Mouse (Mus musculus) hindlimb bud, embryonic 11.5 days (tissue): ENCODE data around the gene Tomm20l.
"Not testable (repeated sequence)": the region's sequence is repeated elsewhere in the genome, so short reads cannot be mapped to it uniquely, and the experiment has no call there.

Experiments used
- DNase-seq: peaks from one replicate; pipeline ENCODE4 v3.0.0-alpha.2; 2012; ENCODE audit warnings: low read depth, low spot score; ENCODE audit errors: extremely low spot score

The Tomm20l gene

DNA sequence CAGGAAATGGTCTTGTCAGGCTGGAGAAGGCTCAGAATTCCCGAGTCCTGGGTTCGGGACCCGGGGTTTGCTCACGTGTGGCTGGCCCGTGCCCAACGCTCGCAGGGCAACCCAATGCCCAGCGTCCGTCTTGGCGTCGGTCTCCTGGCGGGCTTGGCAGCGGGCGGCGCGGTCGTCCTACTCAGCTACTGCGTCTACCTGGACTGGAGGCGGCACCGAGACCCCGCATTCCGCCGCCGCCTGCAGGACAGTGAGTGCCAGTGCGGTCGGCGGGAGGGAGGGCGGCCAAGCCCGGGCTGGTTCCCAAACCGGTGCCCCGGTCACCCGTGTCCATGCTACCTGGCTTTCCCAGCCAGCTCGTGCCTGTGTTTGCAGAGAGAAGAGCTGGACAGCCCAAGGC is at the start of gene Tomm20l:
Gene Tomm20l (plus strand): TSS at position 98 of the 400 bp plus-strand sequence.
- DNase-seq = no peak

DNA sequence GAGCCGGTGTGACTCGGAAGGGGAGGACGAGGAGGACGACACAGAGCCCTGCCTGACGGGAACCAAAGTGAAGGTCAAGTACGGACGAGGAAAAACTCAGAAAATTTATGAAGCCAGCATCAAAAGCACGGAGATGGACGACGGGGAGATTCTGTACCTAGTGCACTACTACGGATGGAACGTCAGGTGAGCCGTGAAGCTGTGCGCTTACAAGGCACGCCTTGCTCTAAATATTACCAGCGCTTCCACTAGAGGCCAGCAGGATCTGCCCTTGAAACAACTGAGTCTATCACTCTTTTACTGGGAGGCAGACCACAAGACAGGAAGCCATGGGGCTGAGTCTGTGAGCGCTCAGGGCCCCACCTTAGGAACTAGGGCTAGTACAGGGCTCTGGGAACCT is 41.4 kb upstream of the Tomm20l start:
- DNase-seq = no peak

DNA sequence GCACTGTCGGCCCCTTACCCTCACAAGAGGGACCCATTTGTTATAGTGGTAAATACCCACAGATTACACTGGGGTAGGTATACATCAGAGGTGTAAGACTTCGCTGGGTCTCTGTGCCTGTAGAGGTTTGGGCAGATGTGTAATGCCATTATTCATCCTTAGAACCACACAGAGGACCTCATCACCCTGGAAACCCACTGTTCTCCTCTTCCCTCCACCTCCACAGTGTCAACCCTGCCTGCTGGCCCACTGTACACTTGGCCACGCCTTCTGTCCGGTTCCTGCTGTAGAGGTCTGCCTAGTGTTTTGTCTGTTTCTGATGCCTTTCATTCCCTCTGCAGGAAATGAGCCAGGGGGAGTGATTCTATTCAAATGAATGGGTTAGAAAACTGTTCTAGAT is 39.2 kb upstream of the Tomm20l start:
- DNase-seq = no peak

DNA sequence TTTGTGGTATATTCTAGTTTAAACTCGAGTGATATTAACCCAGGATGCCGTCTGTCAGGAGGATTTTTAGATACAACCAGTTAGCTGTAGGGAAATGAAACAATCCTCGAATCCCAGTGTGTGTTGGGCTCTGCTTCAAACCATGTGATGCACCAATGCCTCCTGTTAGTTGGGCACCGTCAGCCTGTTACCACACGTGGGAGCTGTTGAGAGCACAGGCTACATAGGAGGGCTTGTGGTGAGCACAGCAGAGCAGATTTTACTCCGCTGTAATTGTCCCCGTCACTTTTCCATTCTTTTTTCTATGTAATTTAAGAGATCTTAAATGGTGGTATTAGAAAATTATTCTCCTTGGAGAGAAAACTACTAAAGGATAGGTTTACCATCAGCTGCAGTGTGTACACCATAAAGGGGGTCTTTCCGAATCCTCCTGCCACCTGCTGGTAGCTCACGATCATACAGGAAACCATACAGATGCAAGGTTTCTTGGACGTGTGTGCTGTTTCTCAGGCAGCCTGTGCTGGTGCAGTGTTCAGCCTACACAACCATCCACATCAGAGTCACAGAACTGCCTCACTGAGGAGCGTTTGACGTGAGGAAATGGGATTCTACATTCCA is 38.0 kb upstream of the Tomm20l start:
- DNase-seq = peak; percentile 26

DNA sequence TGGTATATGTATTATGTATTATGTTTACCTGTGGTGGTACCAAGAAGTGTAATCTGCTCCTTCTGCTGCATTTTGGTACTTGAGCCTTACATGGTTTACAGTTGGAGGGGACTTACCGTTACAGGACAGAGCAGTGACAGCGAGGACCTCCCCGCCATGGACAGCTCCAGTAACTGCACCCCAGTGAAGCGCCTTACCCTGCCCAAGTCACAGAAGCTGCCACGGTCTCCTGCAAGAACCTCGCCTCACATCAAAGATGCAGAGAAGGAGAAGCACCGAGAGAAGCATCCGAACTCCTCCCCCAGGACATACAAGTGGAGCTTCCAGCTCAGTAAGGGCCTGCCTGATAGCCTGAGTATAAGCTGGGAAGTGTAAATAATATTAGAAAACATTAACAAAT is 24.9 kb upstream of the Tomm20l start:
- no peak for DNase-seq

DNA sequence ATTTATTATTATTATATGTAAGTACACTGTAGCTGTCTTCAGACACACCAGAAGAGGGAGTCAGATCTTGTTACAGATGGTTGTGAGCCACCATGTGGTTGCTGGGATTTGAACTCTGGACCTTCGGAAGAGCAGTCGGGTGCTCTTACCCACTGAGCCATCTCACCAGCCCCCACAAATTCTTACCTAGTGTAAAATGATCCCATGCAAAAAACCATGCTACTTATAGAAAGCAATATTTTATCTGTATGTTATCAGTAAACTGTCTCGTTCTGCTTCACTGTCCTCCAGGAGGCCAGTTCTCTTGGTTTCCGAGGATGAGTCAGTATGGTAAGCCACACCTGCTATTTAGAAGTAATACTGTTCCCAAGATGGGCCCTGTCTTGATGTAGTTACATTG is 7.0 kb upstream of the Tomm20l start:
- DNase-seq = not testable (repeated sequence)

DNA sequence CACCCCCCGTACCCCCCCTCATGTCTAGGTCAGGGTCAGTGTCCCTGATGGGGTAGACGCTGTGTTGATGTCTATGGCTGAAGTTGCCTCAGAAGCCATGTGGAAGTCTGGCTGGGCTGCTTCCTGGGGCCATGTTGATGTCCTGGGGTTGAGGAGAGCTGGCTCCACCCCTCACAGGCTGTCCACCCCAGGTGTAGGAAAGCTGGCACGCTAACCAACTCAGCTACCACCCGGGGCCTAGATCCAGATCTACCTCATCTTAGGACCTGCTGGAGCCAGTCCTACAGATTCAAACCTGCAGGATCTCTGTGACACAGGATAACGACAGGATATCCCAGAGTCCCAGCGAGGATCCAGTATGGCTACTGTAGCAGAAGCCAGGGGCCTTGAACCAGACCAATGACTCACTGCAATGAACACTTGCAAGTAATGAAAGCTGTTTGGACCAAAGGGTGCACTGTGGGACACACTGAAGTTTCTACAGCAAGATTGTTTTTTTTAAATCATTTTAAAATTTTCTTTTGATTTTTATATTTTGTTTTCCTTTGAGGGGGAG is 3.9 kb upstream of the Tomm20l start:
- DNase-seq = no peak

DNA sequence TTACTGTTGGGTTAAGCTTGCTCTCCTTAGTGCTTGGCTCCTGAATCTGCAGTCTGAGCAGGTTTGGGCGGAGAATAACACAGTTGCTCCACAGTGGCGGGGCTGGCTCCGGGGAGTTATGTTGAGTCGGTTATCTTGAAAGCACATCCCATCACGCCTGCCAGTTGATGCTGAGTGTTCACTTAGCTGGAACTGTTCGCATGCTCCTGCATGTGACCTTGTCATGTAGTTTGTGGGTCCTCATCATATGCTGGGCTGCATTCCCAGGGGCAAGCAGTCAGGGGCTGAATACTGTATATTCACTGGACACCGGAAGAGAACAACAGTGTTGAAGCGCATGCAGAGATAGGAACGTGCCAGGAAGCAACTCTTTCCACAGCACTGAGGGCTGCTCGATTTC is 1.8 kb downstream of the Tomm20l start:
- no peak for DNase-seq

DNA sequence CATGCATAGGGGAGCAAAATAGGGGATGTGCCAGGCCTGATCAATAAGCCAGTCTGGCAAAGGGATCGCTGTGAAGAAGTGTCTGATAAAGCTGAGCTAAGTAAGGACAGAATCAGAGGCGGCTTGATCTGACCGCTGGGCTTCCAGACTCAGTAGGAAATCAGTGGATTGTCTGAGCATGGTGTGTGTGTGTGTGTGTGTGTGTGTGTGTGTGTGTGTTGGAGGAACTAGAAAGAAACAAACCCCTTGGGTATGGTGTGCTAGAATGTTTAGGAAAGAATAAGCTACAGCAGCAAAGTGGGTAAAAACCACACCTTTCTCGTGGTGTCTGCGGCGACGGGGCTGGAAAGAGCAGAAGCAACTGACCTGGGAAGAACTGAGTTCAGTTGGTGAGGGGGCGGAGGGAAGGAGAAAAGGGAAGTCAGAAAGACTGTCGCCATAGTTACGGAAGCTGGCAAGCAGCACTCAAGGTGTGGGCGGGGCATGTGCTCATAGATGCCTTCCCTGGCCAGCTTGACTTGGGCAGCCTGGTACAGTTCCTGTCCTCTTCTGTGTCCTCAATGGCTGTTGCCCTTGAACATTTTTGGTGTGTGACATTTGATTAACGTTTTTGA is 2.6 kb downstream of the Tomm20l start:
- no peak for DNase-seq

DNA sequence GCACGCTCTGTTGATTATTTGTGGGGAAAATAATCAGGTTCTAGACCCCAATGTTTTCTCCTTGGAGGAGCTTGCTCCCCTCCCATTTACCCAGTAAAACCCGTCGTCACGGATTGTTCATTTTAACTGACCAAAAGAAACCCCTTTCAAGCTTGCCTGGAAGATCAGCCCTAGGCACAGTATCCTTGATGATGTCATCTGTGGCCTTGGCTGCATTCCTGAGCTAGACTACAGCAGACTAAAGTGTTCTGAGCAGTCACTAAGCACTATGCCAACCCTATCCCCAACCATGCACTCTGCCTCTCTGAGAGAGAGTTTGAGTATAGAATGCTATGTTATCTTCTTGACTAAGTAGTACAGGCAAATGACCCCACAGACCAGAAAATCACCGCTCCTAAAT is 5.2 kb downstream of the Tomm20l start:
- no peak for DNase-seq

DNA sequence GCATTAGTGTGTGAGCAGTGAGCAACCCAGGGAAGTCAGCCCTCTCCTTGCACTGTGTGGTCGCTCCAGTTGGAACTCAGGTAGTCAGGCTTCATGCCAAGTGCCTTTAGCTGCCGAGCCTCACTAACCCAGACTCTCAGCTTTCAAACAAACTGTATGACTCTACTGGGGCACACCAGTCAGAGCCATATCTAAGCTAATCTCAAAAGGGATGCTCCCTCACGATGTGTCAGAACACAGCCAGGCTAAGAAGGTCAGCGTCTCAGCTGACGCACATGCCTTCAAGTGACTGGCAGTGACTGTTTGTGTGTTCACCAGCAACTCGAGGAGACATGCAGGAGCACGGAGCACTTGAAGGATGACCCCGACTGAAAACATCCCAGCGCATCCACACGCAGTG is 11.5 kb downstream of the Tomm20l start:
- DNase-seq = no peak

DNA sequence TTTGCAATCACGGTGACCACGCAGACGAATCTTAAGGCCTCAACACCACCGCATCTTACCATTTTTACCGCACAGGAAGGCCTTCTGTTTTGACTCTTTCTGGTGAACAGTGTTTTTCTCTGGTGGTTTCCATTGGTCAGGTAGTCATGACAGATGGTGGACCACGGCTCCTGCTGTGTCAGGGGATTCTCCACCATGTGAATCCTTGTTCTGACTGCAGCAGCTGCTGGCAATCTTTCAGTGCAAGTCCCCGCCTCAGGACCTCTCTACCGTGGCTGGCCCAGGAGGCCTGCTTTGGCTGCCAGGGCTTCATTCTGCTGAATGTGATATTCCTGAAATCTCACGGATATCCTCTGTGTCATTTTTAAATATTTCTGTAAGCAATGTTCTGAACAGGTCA is 12.1 kb downstream of the Tomm20l start:
- no peak for DNase-seq

DNA sequence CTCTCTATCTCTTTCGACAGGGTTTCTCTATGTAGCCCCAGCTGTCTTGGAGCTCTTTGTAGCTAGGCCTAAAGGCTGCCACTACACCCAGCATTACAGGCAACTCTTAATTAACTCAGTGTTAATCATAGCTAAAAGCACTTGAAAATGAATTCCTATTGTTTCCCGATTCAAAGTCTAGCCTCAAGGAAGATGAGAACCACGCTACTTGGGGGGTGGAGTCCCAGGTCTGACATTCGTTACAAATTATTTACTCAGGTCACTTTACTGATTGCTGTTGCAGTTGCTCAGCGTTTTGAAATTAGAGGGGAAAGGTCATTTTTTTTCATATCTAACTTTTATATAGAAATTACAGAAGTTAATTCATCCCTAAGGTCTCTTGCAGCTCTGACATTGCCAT is 24.4 kb downstream of the Tomm20l start:
- DNase-seq = no peak

DNA sequence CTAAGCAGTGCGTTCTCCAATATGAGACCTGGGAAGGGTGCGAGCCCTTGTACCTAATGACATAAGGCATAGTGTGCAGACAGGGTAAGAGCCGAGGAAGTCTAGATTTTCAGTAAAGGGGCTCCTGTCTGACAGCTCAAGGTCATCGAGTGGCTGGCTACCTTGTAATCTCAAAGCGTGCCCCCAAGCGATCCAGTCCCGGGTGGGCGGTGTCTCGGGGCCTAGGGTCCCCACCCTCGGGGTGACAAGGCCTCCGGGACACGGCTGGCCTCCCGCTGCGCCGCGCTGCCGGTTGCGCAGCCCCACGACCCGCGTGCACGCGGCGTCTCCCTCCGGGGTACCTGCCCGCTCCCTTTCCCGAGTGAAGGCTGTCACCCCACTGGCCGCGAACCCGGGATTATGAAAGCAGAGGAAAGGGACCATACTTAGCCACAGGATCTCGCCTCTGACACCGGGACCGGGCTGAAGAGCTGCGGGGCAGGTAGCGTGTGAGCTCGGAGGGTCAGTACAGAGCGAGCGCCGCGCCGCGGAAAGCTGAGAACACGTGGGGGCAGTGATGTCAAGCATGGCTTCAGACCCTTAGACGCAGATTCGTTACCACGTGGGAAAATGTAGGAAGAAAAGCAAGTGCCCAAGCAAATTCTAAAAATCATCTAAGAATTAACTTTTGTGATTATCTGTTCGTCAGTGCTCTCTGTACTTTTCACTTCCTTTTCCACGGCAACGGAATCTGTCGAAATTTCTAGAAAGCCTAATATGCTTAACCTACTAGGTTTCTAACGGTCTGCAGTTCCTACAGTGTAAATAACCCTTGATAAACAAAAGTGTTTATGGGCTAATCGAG is 25.1 kb downstream of the Tomm20l start, which contains the start of the genes Timm9 and 2700049A03Rik:
Gene Timm9 (minus strand): TSS at position 555 of the 844 bp plus-strand sequence.
Gene 2700049A03Rik (plus strand): TSS at position 719 of the 844 bp plus-strand sequence.
- DNase-seq = no peak

DNA sequence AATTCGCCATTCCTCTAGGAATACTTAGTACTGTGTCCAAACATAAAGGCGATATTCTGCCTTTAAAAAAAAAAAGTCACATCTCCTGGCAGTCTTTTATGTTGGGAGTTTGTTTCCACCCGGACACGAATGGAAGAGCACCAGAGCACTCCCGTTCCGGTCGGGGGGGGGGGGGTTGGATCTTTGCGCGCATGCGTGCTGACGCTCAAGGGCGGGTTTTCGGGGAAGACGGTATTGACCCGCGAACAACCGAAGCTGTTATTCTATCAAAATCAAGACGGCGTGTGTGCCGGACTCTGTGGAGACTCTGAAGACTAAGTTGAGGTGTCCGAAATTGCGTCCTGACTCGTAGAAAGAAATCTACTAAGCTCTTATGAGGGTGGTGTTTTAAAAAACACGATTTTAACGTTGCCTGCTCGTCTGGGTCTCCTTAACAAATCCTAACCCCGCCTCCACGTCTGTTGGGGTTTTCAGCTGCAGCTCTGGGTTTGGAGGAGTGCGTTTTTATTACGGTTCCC is 25.8 kb downstream of the Tomm20l start:
- DNase-seq = peak; percentile 93

DNA sequence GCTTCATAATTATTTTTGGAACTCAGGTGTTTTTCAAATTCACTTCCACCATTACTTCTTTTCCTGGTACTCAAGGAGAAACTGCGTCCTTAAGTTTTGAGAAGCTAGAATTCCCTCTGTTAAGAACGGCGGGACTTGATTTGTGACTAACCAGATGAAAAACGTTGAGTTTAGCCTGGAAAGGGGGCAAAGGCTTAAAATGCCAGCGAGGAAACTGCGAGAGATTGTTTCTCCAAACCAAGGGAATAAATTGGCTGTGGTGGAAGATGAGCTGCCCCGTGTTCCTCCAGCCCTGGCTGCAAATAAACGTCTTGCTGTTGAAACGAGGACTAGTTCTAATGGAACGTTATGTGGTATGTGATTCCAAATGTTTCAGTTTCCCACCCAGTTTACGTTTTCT is 26.5 kb downstream of the Tomm20l start:
- DNase-seq = no peak

DNA sequence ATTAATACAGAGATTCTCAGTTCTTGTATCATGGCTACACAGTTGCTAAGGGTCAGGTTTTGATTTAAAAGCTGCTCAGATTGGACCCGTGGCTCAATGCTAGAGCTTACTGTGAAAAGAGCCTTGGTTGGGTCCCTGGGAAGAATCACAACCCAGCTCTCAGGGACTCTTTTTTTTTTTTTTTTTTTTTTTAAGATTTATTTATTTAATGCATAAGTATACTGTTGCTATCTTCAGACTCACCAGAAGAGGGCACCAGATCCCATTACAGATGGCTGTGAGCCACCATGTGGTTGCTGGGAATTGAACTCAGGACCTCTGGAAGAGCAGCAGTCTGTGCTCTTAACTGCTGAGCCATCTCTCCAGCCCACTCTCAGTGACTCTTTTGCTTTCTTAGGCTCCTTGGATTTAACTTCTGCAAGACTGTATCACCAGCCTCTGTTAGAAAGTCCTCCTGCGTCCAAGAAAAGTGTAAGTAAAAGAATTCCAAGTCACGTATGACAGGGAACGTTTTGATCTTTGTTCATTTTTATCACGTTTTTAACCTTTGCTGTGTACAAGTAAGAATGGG is 28.1 kb downstream of the Tomm20l start:
- DNase-seq = no peak

DNA sequence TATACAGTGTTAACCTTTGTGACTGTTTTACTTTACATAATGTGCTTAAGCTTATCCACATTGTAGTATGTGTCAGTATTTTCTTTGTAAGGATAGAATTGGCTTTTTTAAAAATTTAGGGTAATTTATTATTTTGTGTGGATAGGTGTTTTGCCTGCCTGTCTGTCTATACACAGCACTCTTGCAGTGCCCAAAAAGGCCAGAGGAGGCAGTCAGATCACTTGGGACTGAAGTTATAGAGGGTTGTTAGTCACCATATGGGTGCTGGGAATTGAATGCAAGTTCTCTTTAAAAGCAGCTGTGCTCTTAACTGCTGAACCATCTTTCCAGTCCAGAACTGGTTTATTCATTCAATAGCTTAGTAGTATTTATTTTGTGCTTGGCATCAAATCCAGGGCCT is 30.0 kb downstream of the Tomm20l start:
- DNase-seq = no peak

DNA sequence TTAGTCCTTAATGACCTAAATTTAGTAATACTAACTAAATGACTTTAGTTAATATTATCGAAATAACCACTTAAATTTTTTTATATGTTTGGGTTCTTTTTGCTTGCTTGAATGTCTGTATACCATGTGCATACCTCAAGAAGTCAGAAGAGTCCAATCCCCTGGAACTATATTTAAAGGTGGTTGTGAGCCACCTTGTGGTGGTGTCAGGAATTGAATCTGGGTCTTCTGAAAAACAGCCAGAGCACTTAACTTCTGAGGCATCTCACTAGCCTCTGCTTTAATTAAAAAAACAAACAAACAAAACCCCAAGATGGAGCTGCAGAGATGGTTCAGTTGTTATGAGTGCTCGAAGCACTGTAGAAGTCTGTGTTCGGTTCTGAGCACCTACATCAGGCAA is 36.4 kb downstream of the Tomm20l start:
- DNase-seq = no peak

DNA sequence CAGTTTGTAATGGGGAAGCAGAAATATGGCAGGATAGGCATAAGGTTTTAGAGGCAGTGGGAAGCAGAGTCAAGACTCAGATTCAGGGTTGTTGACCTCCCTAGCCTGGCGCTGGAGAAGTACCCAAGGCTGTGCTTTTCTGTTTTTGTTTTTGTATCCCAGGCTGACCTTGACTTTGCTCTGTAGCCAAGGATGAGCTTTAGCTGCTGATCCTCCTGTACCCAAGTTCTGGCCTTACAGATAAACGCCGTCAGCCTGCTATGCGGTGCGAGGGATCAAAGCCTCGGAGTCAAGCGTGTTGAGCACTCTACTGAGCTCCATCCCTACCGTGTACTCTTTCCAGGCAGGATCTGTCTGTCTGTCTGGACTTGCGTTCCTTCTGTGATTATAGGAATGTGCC is 37.6 kb downstream of the Tomm20l start:
- DNase-seq = no peak

DNA sequence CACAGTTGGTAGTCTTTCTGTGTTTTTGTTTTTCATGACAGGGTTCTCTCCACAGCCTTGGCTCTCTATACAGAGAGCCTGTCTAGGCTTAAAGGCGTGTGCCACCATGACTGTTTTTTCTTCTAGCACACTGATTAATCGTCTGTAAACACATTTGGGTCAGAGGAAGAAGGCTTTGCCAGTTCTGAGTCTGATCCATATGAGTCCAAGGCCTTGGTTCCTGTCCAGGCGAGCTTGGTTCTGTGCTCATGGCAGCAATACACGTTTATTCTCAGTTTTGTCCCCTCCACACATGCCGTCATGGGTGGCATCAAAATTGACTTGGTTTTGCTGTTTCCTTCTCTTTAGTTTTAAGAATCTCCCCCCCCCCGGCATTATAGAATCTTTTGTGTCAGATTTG is 38.2 kb downstream of the Tomm20l start:
- no peak for DNase-seq
